ENCODE assay signal across 30 mouse cellular contexts in genomic region chr2:148754310-148754846, GRCm38 (mm10). TPM values are rescaled to one million over a fixed set of nuclear protein-coding genes. Genes with fewer than 3 reads are reported as not detected.
DNase-seq lines count a peak whose midpoint lies in the region; TF ChIP-seq lines count a peak whose summit lies in the region.
"Had no signal": no experiment of that assay in that cellular context is flagged by ENCODE, and none has a peak within 500 bp of the region (broad histone marks: within the 10 kb centered on the region; RNA-seq: fewer than 3 reads in every experiment).

No protein-coding gene starts in this region.

- no peak overlapping the region for H3K4me3 ChIP-seq in gastrocnemius, adult 2 months
- no peak overlapping the region for H3K4me3 ChIP-seq in C2C12 (ENCODE audit: insufficient read depth, poor library complexity, severe bottlenecking)
- H3K4me3 ChIP-seq in myocyte, result no peak overlapping the region
- H3K4me3 ChIP-seq: embryonic facial prominence, embryonic 15.5 days; erythroblast, embryonic 14.5 days; forebrain, embryonic 10.5 days; forebrain, embryonic 15.5 days; heart, adult 2 months; heart, embryonic 13.5 days; hindbrain, embryonic 13.5 days had no signal

- DNase-seq in gastrocnemius, adult 2 months, result no peak
- DNase-seq in gastrocnemius, postnatal 10 days, result no peak
- peak; percentile 14 for DNase-seq in 3T3-L1 (ENCODE audit: low read depth, low spot score)
- no peak for DNase-seq in spleen, adult 18-20 months
- DNase-seq in kidney, postnatal 36 days, result no peak
- DNase-seq: adrenal gland, postnatal 10 days; B cell, adult 2 months; cerebellum, adult 11 months; cerebellum, adult 8-10 months; cerebellum, postnatal 14 days; embryo, embryonic 11 days; heart, adult 2 months; heart, postnatal 36 days had no signal

- H3K27me3 ChIP-seq in C2C12 (ENCODE audit: control insufficient read depth, insufficient read depth, insufficient read length) (no peaks in the 10 kb centered on the region), myocyte (ENCODE audit: control insufficient read depth, insufficient read depth, insufficient read length) (no peaks in the 10 kb centered on the region)
- H3K27me3 ChIP-seq: embryonic facial prominence, embryonic 15.5 days; forebrain, embryonic 15.5 days had no signal

- no peaks in the 10 kb centered on the region for H3K79me2 ChIP-seq in C2C12 (ENCODE audit: control insufficient read depth, insufficient read depth)
- H3K79me2 ChIP-seq in myocyte (ENCODE audit: control insufficient read depth, insufficient read depth), result no peaks in the 10 kb centered on the region

- TF ChIP-seq POLR2A in myocyte (IDR thresholded peaks at IDR 0.05; ENCODE audit: insufficient read length, low read depth), result no peak

- H3K36me3 ChIP-seq in C2C12 (ENCODE audit: control insufficient read depth, insufficient read depth) (no peaks in the 10 kb centered on the region), myocyte (ENCODE audit: control insufficient read depth, insufficient read depth) (no peaks in the 10 kb centered on the region)
- H3K36me3 ChIP-seq: embryonic facial prominence, embryonic 15.5 days; forebrain, embryonic 10.5 days; forebrain, embryonic 15.5 days; heart, embryonic 13.5 days; hindbrain, embryonic 13.5 days had no signal

- intact Hi-C loops in gastrocnemius, adult 2 months (cut with DNase I), result loop anchor here (5.0 to 10.0 kb wide), 5 partner anchors 72 to 950 kb away; partner anchors contain the start of gene Gzf1

- no peak overlapping the region for H3ac ChIP-seq in C2C12 (ENCODE audit: control insufficient read depth, insufficient read length, low read depth)
- no peak overlapping the region for H3ac ChIP-seq in myocyte (ENCODE audit: control insufficient read depth, insufficient read length)

- no peaks in the 10 kb centered on the region for H3K79me3 ChIP-seq in C2C12 (ENCODE audit: low read depth)

- peak overlapping the region; percentile 71 for H3K27ac ChIP-seq in gastrocnemius, adult 2 months
- H3K27ac ChIP-seq: embryonic facial prominence, embryonic 15.5 days; forebrain, embryonic 10.5 days; forebrain, embryonic 15.5 days; heart, adult 2 months; heart, embryonic 13.5 days; hindbrain, embryonic 13.5 days; hindbrain, postnatal 0 days had no signal

- peak overlapping the region; percentile 42 for H3K4me2 ChIP-seq in myocyte (ENCODE audit: low read depth)
- H3K4me2 ChIP-seq: embryonic facial prominence, embryonic 15.5 days; forebrain, embryonic 15.5 days; heart, embryonic 13.5 days; hindbrain, embryonic 13.5 days had no signal

- no peak for TF ChIP-seq CTCF in gastrocnemius, adult 2 months (IDR thresholded peaks at IDR 0.05)
- no peak for TF ChIP-seq CTCF in C2C12 (IDR thresholded peaks at IDR 0.05; ENCODE audit: control insufficient read depth, insufficient read depth, insufficient read length)

TF ChIP-seq in C2C12, 6 proteins besides CTCF, POLR2A, EP300 and RAD21:
- TF ChIP-seq USF1 (IDR thresholded peaks at IDR 0.05; ENCODE audit: low read depth), result no peak
- peak; percentile 87 for TF ChIP-seq MYOD1 (IDR thresholded peaks at IDR 0.05; ENCODE audit: control insufficient read depth, insufficient read length, low read depth)
- no peak for TF ChIP-seq FOSL1 (IDR thresholded peaks at IDR 0.05; ENCODE audit: insufficient read depth, low read length, poor library complexity, severe bottlenecking)

TF ChIP-seq in myocyte, 11 proteins besides CTCF, POLR2A, EP300 and RAD21:
- TF ChIP-seq MYOD1 (IDR thresholded peaks at IDR 0.05; ENCODE audit: control insufficient read depth in 1 of 3, insufficient read length in 2 of 3, low read depth in 2 of 3) (peak; percentile 55 to 68 (median 63)), POLR2AphosphoS2 (IDR thresholded peaks at IDR 0.05; ENCODE audit: insufficient read length, low read depth) (no peak)

RNA-seq across cellular contexts. Expression of gene Cstl1, which starts 4.2 kb away (rescaled TPM):
- total RNA-seq in gastrocnemius, adult 2 months (2021), result not detected
- total RNA-seq in gastrocnemius, postnatal 10 days (2021), result not detected
- 0.12 TPM for polyA plus RNA-seq in C2C12 (2012; fragmentation: generic; extraction: Trizol)
- polyA plus RNA-seq in myocyte (2012; fragmentation: generic; extraction: Trizol), result 0.07 TPM
- total RNA-seq: adrenal gland, postnatal 10 days; common myeloid progenitor, adult 5-6 weeks; heart, adult 2 months; heart, postnatal 36 days; hindbrain, postnatal 0 days; MEL had no signal
- polyA plus RNA-seq: brain, embryonic 14.5 days; embryonic facial prominence, embryonic 11.5 days; embryonic facial prominence, embryonic 15.5 days; erythroblast, embryonic 14.5 days; forebrain, embryonic 10.5 days; forebrain, embryonic 15.5 days; heart, adult 2 months; heart, embryonic 13.5 days; heart, postnatal 0 days; hindbrain, embryonic 13.5 days; hindbrain, postnatal 0 days; intestine, embryonic 14.5 days had no signal

RNA-seq across cellular contexts. Expression of gene Cst11, which starts 16.9 kb away (rescaled TPM):
- total RNA-seq in gastrocnemius, adult 2 months (2021), result not detected
- not detected for total RNA-seq in gastrocnemius, postnatal 10 days (2021)
- polyA plus RNA-seq in C2C12 (2012; fragmentation: generic; extraction: Trizol), result not detected
- not detected for polyA plus RNA-seq in myocyte (2012; fragmentation: generic; extraction: Trizol)
- total RNA-seq: adrenal gland, postnatal 10 days; adrenal gland, postnatal 4 days; common myeloid progenitor, adult 5-6 weeks; gastrocnemius, postnatal 4 days; heart, adult 2 months; heart, postnatal 36 days; hindbrain, postnatal 0 days; MEL had no signal
- polyA plus RNA-seq: embryonic facial prominence, embryonic 11.5 days; embryonic facial prominence, embryonic 15.5 days; erythroblast, embryonic 14.5 days; forebrain, embryonic 10.5 days; forebrain, embryonic 15.5 days; heart, adult 2 months; heart, embryonic 13.5 days; heart, postnatal 0 days; hindbrain, embryonic 13.5 days; hindbrain, postnatal 0 days; intestine, embryonic 14.5 days had no signal

RNA-seq across cellular contexts. Expression of gene Napb, which starts 22.1 kb away (rescaled TPM):
- total RNA-seq in gastrocnemius, adult 2 months (2021), result 1 to 10 TPM; 4.3 to 6.2 TPM
- 1 to 10 TPM; 4.0 to 7.8 TPM for total RNA-seq in gastrocnemius, postnatal 10 days (2021)
- polyA plus RNA-seq in C2C12 (2012; fragmentation: generic; extraction: Trizol) (0.62 TPM), myocyte (2012; fragmentation: generic; extraction: Trizol) (2.3 TPM)
- total RNA-seq: MEL had no signal
- polyA plus RNA-seq: erythroblast, embryonic 14.5 days had no signal

RNA-seq across cellular contexts. Expression of gene 8030411F24Rik, which starts 27.4 kb away (rescaled TPM):
- not detected for total RNA-seq in gastrocnemius, adult 2 months (2021)
- total RNA-seq in gastrocnemius, postnatal 10 days (2021), result not detected
- polyA plus RNA-seq in C2C12 (2012; fragmentation: generic; extraction: Trizol), result not detected
- not detected for polyA plus RNA-seq in myocyte (2012; fragmentation: generic; extraction: Trizol)
- total RNA-seq: adrenal gland, postnatal 10 days; adrenal gland, postnatal 4 days; common myeloid progenitor, adult 5-6 weeks; gastrocnemius, postnatal 4 days; heart, adult 2 months; heart, postnatal 36 days; hindbrain, postnatal 0 days; MEL had no signal
- polyA plus RNA-seq: brain, embryonic 14.5 days; embryonic facial prominence, embryonic 11.5 days; erythroblast, embryonic 14.5 days; forebrain, embryonic 10.5 days; forebrain, embryonic 15.5 days; heart, adult 2 months; heart, embryonic 13.5 days; heart, postnatal 0 days; hindbrain, embryonic 13.5 days; hindbrain, postnatal 0 days; intestine, embryonic 14.5 days had no signal

RNA-seq across cellular contexts. Expression of gene Cst12, which starts 34.8 kb away (rescaled TPM):
- total RNA-seq in gastrocnemius, adult 2 months (2021), result not detected
- not detected for total RNA-seq in gastrocnemius, postnatal 10 days (2021)
- polyA plus RNA-seq in C2C12 (2012; fragmentation: generic; extraction: Trizol) (not detected), myocyte (2012; fragmentation: generic; extraction: Trizol) (not detected)
- total RNA-seq: adrenal gland, postnatal 10 days; common myeloid progenitor, adult 5-6 weeks; gastrocnemius, postnatal 4 days; heart, postnatal 36 days; hindbrain, postnatal 0 days; MEL had no signal
- polyA plus RNA-seq: brain, embryonic 14.5 days; embryonic facial prominence, embryonic 11.5 days; embryonic facial prominence, embryonic 15.5 days; erythroblast, embryonic 14.5 days; forebrain, embryonic 10.5 days; forebrain, embryonic 15.5 days; heart, adult 2 months; heart, embryonic 13.5 days; heart, postnatal 0 days; hindbrain, embryonic 13.5 days; hindbrain, postnatal 0 days had no signal
